Mouse (Mus musculus): ENCODE results near the gene Armc10. TPM values are rescaled to one million over a fixed set of nuclear protein-coding genes. Genes with fewer than 3 reads are reported as not detected.
"Not testable (repeated sequence)": the region's sequence is repeated elsewhere in the genome, so short reads cannot be mapped to it uniquely, and the experiment has no call there.

Armc10 gene
- total RNA-seq, 2 experiments from 2014 or later, result 23.9 to 24.9 TPM

DNA sequence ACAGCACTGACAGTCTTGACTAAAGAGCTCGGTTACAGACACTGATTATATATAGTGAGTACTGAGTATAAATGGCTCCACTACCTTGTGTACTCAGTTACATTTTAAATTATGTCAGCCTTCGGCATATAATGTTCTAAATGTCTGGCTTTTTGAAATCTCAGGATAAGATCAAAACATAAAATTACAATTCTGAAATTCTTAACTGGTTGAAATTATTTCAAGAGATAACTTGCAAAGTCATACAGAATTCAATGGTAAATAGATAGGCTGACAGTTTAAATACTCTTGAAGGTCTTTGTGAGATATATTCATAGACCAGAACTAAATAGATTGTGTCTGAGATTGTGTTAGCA, 56.4 kb downstream of the Armc10 start:
- DNase-seq (ENCODE audit: low spot score in 2 of 2), result no peak

DNA sequence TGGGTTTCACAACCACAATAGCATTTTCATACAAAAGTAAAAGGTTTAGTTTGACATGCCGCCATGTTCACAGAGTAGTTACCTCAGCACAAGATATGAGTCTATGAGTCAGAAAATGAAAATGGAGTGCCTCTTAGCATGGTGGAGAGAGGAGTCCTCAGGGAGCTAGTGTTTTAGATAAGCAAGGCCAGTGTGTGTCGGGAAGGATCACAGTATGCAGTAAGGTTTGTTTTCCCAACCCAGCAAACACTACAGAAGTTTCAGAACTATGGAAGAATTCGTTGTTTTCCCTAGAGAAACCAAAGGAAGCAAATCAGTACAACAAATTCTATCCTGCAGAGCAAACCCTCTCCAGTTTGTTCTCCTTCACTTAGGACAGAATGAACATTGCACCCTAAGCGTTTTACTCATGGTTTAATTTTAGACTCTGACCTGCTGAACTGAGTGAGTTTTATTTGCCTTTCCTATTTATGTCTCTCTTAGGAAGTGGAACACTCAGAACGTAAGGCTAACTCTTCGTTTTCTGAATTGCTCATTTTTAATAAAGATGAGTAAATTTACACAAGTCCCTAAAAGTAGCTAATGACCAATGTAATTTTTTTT, 57.4 kb downstream of the Armc10 start:
- no peak for DNase-seq (ENCODE audit: low spot score in 2 of 2)

DNA sequence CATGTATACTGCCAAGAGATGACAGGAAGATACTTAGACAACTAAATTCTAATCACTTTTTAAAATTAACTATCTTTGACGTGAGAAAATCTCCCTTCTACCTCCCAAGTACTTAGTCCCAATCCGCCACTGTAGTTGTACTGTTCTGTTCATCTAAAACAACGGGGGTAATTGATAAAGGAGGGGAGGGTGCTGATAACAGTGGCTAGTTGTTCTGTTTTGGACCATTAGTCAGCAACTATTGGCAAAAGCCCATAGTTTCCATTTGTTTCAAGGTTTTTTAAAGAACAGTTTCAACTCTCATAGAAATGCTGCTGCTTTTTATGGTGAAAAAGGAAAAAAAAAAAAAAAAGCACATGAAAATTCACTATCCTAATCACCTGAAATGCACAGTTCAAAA, 58.1 kb downstream of the Armc10 start:
- DNase-seq (ENCODE audit: low spot score in 2 of 2), result no peak

DNA sequence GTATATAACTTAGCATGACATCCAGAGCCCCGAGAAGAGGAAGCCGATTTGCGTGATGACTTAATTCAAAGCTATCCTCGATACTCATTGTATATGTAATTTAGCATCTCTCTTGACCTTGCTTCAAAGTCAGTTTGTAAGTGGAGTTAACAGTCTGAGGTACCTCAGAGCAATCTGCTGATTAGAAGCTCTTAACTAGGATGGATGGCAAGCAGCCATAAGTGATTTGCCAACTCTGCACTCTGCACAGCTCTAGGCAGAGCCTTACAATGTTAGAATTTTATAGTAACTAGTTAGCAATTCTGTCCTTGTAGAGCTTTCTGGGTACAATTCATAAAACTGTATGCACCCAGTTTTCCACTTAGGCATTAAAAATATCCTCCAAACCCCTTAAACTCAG, 60.9 kb downstream of the Armc10 start:
- no peak for DNase-seq (ENCODE audit: low spot score in 2 of 2)

DNA sequence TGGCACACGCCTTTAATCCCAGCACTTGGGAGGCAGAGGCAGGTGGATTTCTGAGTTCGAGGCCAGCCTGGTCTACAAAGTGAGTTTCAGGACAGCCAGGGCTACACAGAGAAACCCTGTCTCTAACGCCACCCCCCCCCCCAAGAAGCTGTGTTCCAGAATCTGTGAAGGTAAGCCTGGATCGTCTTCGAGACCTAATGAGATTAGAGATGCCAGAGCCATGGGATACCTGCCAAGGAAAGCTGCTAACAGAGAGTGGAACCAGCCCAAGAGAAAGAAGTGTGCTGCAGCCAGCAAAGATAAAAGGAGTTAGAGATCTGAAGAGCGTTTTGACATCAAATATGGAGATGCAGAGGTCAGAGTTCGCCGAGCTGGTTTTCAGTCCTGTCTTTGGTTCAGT, 62.4 kb downstream of the Armc10 start:
- DNase-seq (ENCODE audit: low spot score in 2 of 2), result not testable (repeated sequence)

Other genes starting within 250 kb of the Armc10 start
- 1 to 10 TPM; 1.1 to 1.2 TPM for gene Ccdc146, start 221.1 kb upstream of the Armc10 start, total RNA-seq (2021)
- gene Fam185a, start 220.9 kb upstream of the Armc10 start, total RNA-seq (2021), result 10 to 100 TPM; 11.7 to 12.5 TPM
- gene Lrrc17, start 102.3 kb upstream of the Armc10 start, total RNA-seq (2021), result under 1 TPM; 0.35 to 0.64 TPM
- gene Fbxl13, start 179 bp upstream of the Armc10 start, total RNA-seq (2021), result under 1 TPM; 0.17 to 0.41 TPM
- gene Napepld, start 55.6 kb downstream of the Armc10 start, total RNA-seq (2021), result 10 to 100 TPM; 11.6 to 13.0 TPM
- gene Pmpcb, start 91.3 kb downstream of the Armc10 start, total RNA-seq (2021), result 10 to 100 TPM; 59.3 to 67.1 TPM
- gene Dnajc2, start 139.4 kb downstream of the Armc10 start, total RNA-seq (2021), result 10 to 100 TPM; 27.9 to 33.2 TPM
- gene Psmc2, start 139.5 kb downstream of the Armc10 start, total RNA-seq (2021), result 100 to 1,000 TPM; 116 to 119 TPM
- gene Slc26a5, start 219.8 kb downstream of the Armc10 start, total RNA-seq (2021), result under 1 TPM; 0.14 to 0.24 TPM

All from layer of hippocampus, postnatal 14 days (tissue).